Mouse (Mus musculus) macrophage (primary cell): ENCODE measurements around the gene Agps. TPM values are rescaled to one million over a fixed set of nuclear protein-coding genes. Genes with fewer than 3 reads are reported as not detected.

Source experiments
- H3K27ac ChIP-seq: fragments of 350-480 bp; formaldehyde crosslinking; 2 replicates; pipeline ENCODE4 v1.9.0; 2021
- H3K36me3 ChIP-seq: fragments of 350-480 bp; formaldehyde crosslinking; 2 replicates; pipeline ENCODE4 v1.9.0; 2021; ENCODE audit errors: inconsistent target
- H3K4me3 ChIP-seq: fragments of 350-480 bp; formaldehyde crosslinking; 2 replicates; pipeline ENCODE4 v1.9.0; 2021; ENCODE audit errors: inconsistent target
- H3K79me2 ChIP-seq: fragments of 350-480 bp; formaldehyde crosslinking; 2 replicates; pipeline ENCODE4 v1.9.0; 2021; ENCODE audit errors: inconsistent target
- WGBS: methylation state at CpG from one replicate; pipeline ENCODE4 v1.1.7; 2026; ENCODE audit warnings: inconsistent platforms; ENCODE audit not compliant: missing documents; 5-methylcytosine and 5-hydroxymethylcytosine counted together
- polyA plus RNA-seq: library from polyadenylated mRNA; stranded (reverse); fragments of 250-400 nt; gene quantifications from 3 replicates; pipeline ENCODE4 v1.2.4, GENCODE M21; 2018; ENCODE audit warnings: inconsistent platforms

The Agps gene
- polyA plus RNA-seq, 1 experiment from 2014 or later: 22.4 TPM

GRCm38 (mm10) chr2:75861115-75861514, 29.1 kb downstream of the Agps start:
- 86% methylated on average over 1 of the region's 3 CpGs for WGBS
- no peak overlapping the region for H3K27ac ChIP-seq
- H3K4me3 ChIP-seq: no peak overlapping the region
- peaks cover 7% of the 10 kb centered on the region; the same call in 1 of the 2 replicates for H3K79me2 ChIP-seq
- peaks cover 55% of the 10 kb centered on the region for H3K36me3 ChIP-seq

- H3K4me3 ChIP-seq: no peak overlapping the region
- H3K79me2 ChIP-seq: no peaks in the 10 kb centered on the region; the same call in 1 of the 2 replicates
- no peak overlapping the region for H3K27ac ChIP-seq
- peaks cover 29% of the 10 kb centered on the region for H3K36me3 ChIP-seq
- 100% methylated on average over 2 of the region's 2 CpGs for WGBS
These were observed 37.6 kb downstream of the Agps start for GRCm38 (mm10) chr2:75869604-75870003.

- no peak overlapping the region for H3K4me3 ChIP-seq
- no peaks in the 10 kb centered on the region; the same call in 1 of the 2 replicates for H3K79me2 ChIP-seq
- H3K36me3 ChIP-seq: 0 out of 2 replicates have a peak, but pooled peaks cover 8% of the 10 kb centered on the region
- H3K27ac ChIP-seq: no peak overlapping the region
- WGBS: 92% methylated on average over 3 of the region's 3 CpGs
These were observed 42.1 kb downstream of the Agps start for GRCm38 (mm10) chr2:75874008-75874559.

GRCm38 (mm10) chr2:75879791-75880190, 47.8 kb downstream of the Agps start:
- Histone ChIP-seq H3K36me3 (peaks cover 15% of the 10 kb centered on the region; the same call in 1 of the 2 replicates), H3K4me3 (no peak overlapping the region), H3K79me2 (no peaks in the 10 kb centered on the region), H3K27ac (no peak overlapping the region)
- WGBS: 73% methylated on average over 3 of the region's 3 CpGs

DNA sequence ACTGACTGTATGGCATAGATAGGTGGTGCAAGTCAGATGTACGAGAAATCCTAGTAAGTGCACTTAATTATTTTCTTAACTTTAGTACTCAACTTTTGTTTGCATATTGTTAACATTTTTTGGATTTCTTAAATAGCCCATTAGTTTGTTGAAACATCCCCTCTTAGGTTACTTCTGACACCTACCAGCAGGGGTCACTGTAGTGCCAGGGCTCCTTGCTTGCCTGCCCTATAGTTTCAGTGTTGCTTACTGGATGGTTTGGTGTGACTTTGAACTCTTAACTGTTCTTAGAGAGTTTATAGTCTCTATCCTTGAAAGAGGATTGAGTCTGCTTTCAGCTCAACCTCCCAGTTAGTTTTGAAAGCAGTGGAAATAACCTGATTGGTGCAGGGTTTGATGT, 51.6 kb downstream of the Agps start:
- Histone ChIP-seq H3K79me2 (no peaks in the 10 kb centered on the region; the same call in 1 of the 2 replicates), H3K27ac (no peak overlapping the region), H3K36me3 (peaks cover 42% of the 10 kb centered on the region), H3K4me3 (no peak overlapping the region)
- 88% methylated on average over 1 of the region's 1 CpGs for WGBS

DNA sequence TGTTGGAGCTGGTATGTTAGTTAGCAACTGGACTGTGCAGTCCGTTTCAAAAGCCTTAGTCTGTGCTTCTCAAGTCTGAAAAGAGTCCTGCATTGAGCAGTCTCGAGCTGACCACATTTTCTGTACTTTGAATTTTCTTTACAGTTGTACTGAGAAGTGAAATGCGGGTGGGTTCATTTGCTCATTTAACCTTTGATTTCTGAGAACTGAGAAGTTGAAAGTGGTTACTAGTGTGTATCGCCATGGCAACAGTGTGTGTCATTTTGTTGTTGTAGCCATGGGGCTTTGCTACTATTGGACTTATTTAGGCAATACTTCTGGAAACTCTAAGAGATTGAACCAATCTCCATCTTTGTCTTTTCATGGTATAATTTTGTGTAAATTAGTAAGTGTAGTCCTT, 60.0 kb downstream of the Agps start:
- Histone ChIP-seq H3K36me3 (peaks cover 34% of the 10 kb centered on the region), H3K79me2 (peaks cover 13% of the 10 kb centered on the region; the same call in 1 of the 2 replicates), H3K4me3 (no peak overlapping the region), H3K27ac (no peak overlapping the region)
- 85% methylated on average over 4 of the region's 4 CpGs for WGBS

GRCm38 (mm10) chr2:75895711-75896110, 63.7 kb downstream of the Agps start:
- Histone ChIP-seq H3K36me3 (peaks cover 33% of the 10 kb centered on the region; the same call in 1 of the 2 replicates), H3K79me2 (peaks cover 16% of the 10 kb centered on the region; the same call in 1 of the 2 replicates), H3K27ac (no peak overlapping the region), H3K4me3 (no peak overlapping the region)
- 92% methylated on average over 5 of the region's 5 CpGs for WGBS

- H3K36me3 ChIP-seq: peaks cover 40% of the 10 kb centered on the region; the same call in 1 of the 2 replicates
- 91% methylated on average over 1 of the region's 1 CpGs for WGBS
- no peak overlapping the region for H3K4me3 ChIP-seq
- H3K79me2 ChIP-seq: peaks cover 11% of the 10 kb centered on the region; the same call in 1 of the 2 replicates
- H3K27ac ChIP-seq: no peak overlapping the region
These were observed 68.3 kb downstream of the Agps start for GRCm38 (mm10) chr2:75900281-75900680.

- 98% methylated on average over 9 of the region's 9 CpGs for WGBS
- peaks cover 26% of the 10 kb centered on the region; the same call in 1 of the 2 replicates for H3K36me3 ChIP-seq
- peaks cover 4% of the 10 kb centered on the region; the same call in 1 of the 2 replicates for H3K79me2 ChIP-seq
- no peak overlapping the region for H3K4me3 ChIP-seq
- H3K27ac ChIP-seq: no peak overlapping the region
These were observed 69.9 kb downstream of the Agps start for GRCm38 (mm10) chr2:75901869-75902268.

DNA sequence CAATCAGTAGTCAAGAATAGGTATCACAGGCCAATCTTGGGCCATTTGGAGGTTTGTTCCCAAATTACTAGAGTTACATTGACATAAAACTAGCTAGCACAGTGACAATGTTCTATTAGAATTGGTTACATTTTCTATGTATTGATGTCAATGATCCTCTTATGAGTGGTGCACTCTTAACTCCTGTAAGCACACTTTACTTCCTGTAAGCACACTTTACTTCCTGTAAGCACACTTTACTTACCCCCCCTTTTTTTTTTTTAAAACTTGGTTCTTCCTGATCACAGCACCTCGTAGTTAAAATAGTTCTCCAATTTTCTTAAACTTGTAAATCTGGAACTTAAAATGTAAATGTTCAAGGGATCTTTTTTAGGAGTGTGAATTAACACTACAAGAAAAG, 75.2 kb downstream of the Agps start:
- H3K79me2 ChIP-seq: no peaks in the 10 kb centered on the region
- H3K36me3 ChIP-seq: peaks cover 44% of the 10 kb centered on the region; the same call in 1 of the 2 replicates
- WGBS: 47% methylated on average over 1 of the region's 1 CpGs
- H3K4me3 ChIP-seq: no peak overlapping the region
- H3K27ac ChIP-seq: no peak overlapping the region

GRCm38 (mm10) chr2:75915040-75915439, 83.1 kb downstream of the Agps start:
- H3K36me3 ChIP-seq: peaks cover 48% of the 10 kb centered on the region
- no peak overlapping the region for H3K27ac ChIP-seq
- no peaks in the 10 kb centered on the region for H3K79me2 ChIP-seq
- WGBS: 92% methylated on average over 3 of the region's 3 CpGs
- no peak overlapping the region for H3K4me3 ChIP-seq

DNA sequence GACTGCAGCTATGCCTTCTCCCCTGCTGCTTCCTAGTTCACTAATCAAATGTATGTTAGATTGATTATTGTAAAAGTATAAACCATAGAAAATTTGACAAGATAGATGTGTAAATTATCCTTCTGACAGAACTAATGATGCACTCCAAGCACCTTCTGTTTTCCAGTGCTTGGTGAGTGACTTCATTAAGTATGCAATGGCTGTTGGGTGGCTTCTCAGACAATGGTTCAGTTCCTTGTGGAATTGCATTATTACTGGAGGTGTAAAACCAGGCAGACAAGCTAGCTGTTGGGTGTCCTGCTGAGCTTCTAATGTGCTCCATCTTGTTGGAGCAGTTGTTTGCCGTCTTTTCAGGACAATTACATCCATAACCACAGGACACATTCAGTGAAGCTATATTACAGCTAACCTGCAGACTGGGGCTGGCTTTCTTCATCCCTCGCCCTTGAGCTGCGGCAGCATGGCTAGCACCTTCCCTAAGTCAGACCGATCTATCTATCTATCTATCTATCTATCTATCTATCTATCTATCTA, 91.9 kb downstream of the Agps start:
- WGBS: 94% methylated on average over 4 of the region's 4 CpGs
- Histone ChIP-seq H3K36me3 (peaks cover 35% of the 10 kb centered on the region), H3K79me2 (no peaks in the 10 kb centered on the region), H3K27ac (no peak overlapping the region), H3K4me3 (no peak overlapping the region)

GRCm38 (mm10) chr2:75926061-75926460, 94.1 kb downstream of the Agps start:
- Histone ChIP-seq H3K79me2 (no peaks in the 10 kb centered on the region), H3K4me3 (no peak overlapping the region), H3K27ac (no peak overlapping the region), H3K36me3 (peaks cover 48% of the 10 kb centered on the region)
- 94% methylated on average over 4 of the region's 5 CpGs for WGBS

- no peaks in the 10 kb centered on the region for H3K79me2 ChIP-seq
- no peak overlapping the region for H3K4me3 ChIP-seq
- H3K36me3 ChIP-seq: peaks cover 48% of the 10 kb centered on the region
- H3K27ac ChIP-seq: no peak overlapping the region
- 93% methylated on average over 3 of the region's 3 CpGs for WGBS
These were observed 96.0 kb downstream of the Agps start for GRCm38 (mm10) chr2:75928011-75928410.

GRCm38 (mm10) chr2:75929141-75929540, 97.2 kb downstream of the Agps start:
- WGBS: 100% methylated on average over 2 of the region's 2 CpGs
- H3K36me3 ChIP-seq: peaks cover 48% of the 10 kb centered on the region
- no peak overlapping the region for H3K4me3 ChIP-seq
- no peaks in the 10 kb centered on the region for H3K79me2 ChIP-seq
- H3K27ac ChIP-seq: no peak overlapping the region
